Mouse (Mus musculus): Measurements from ENCODE around the gene Edn3.

Gene Edn3

GRCm38 (mm10) chr2:174792436-174793125 is 32.2 kb downstream of the Edn3 start:
- in situ Hi-C loops (cut with MboI; ENCODE audit: low pct_unique_long_range_greater_than_20kb in 1 of 2, low sequenced_read_pairs in 2 of 2, unreplicated experiment in 1 of 2) = no loop called here

GRCm38 (mm10) chr2:174793181-174793580 is 32.8 kb downstream of the Edn3 start:
- in situ Hi-C loops (cut with MboI; ENCODE audit: low pct_unique_long_range_greater_than_20kb in 1 of 2, low sequenced_read_pairs in 2 of 2, unreplicated experiment in 1 of 2) = no loop called here

GRCm38 (mm10) chr2:174796998-174797397 is 36.6 kb downstream of the Edn3 start:
- in situ Hi-C loops (cut with MboI; ENCODE audit: low pct_unique_long_range_greater_than_20kb in 1 of 2, low sequenced_read_pairs in 2 of 2, unreplicated experiment in 1 of 2) = no loop called here

- in situ Hi-C loops (cut with MboI; ENCODE audit: low pct_unique_long_range_greater_than_20kb in 1 of 2, low sequenced_read_pairs in 2 of 2, unreplicated experiment in 1 of 2) = no loop called here
Observed at GRCm38 (mm10) chr2:174797495-174798068, 37.2 kb downstream of the Edn3 start.

GRCm38 (mm10) chr2:174802453-174802852 is 42.0 kb downstream of the Edn3 start:
- in situ Hi-C loops (cut with MboI; ENCODE audit: low pct_unique_long_range_greater_than_20kb in 1 of 2, low sequenced_read_pairs in 2 of 2, unreplicated experiment in 1 of 2) = no loop called here

GRCm38 (mm10) chr2:174803661-174804060 is 43.2 kb downstream of the Edn3 start:
- in situ Hi-C loops (cut with MboI; ENCODE audit: low pct_unique_long_range_greater_than_20kb in 1 of 2, low sequenced_read_pairs in 2 of 2, unreplicated experiment in 1 of 2) = no loop called here

GRCm38 (mm10) chr2:174807900-174808299 is 47.5 kb downstream of the Edn3 start:
- in situ Hi-C loops (cut with MboI; ENCODE audit: low pct_unique_long_range_greater_than_20kb in 1 of 2, low sequenced_read_pairs in 2 of 2, unreplicated experiment in 1 of 2) = no loop called here

- in situ Hi-C loops (cut with MboI; ENCODE audit: low pct_unique_long_range_greater_than_20kb in 1 of 2, low sequenced_read_pairs in 2 of 2, unreplicated experiment in 1 of 2) = no loop called here
Observed at GRCm38 (mm10) chr2:174809296-174809695, 48.9 kb downstream of the Edn3 start.

- in situ Hi-C loops (cut with MboI; ENCODE audit: low pct_unique_long_range_greater_than_20kb in 1 of 2, low sequenced_read_pairs in 2 of 2, unreplicated experiment in 1 of 2) = no loop called here
Observed at GRCm38 (mm10) chr2:174813306-174813705, 52.9 kb downstream of the Edn3 start.

- in situ Hi-C loops (cut with MboI; ENCODE audit: low pct_unique_long_range_greater_than_20kb in 1 of 2, low sequenced_read_pairs in 2 of 2, unreplicated experiment in 1 of 2) = no loop called here
Observed at GRCm38 (mm10) chr2:174816163-174816562, 55.7 kb downstream of the Edn3 start.

GRCm38 (mm10) chr2:174820286-174820685 is 59.9 kb downstream of the Edn3 start:
- in situ Hi-C loops (cut with MboI; ENCODE audit: low pct_unique_long_range_greater_than_20kb in 1 of 2, low sequenced_read_pairs in 2 of 2, unreplicated experiment in 1 of 2) = no loop called here

GRCm38 (mm10) chr2:174827829-174828228 is 67.4 kb downstream of the Edn3 start:
- in situ Hi-C loops (cut with MboI; ENCODE audit: low pct_unique_long_range_greater_than_20kb in 1 of 2, low sequenced_read_pairs in 2 of 2, unreplicated experiment in 1 of 2) = no loop called here

GRCm38 (mm10) chr2:174833608-174834007 is 73.2 kb downstream of the Edn3 start:
- in situ Hi-C loops (cut with MboI; ENCODE audit: low pct_unique_long_range_greater_than_20kb in 1 of 2, low sequenced_read_pairs in 2 of 2, unreplicated experiment in 1 of 2) = no loop called here
